Mouse (Mus musculus) right cerebral cortex, postnatal 36 days (tissue): ENCODE measurements around the gene Kif20b.

Experiments used
- DNase-seq, 2 experiments: peaks; one replicate each; pipeline ENCODE4 v3.0.0; 2022; ENCODE audit warnings: low spot score in 2 of 2, mixed read lengths in 1 of 2

Kif20b gene

GRCm38 (mm10) chr19:34920066-34920465 is 2.1 kb upstream of the Kif20b start:
- no peak for DNase-seq

GRCm38 (mm10) chr19:34920531-34920930 is 1.6 kb upstream of the Kif20b start:
- DNase-seq, result no peak

DNA sequence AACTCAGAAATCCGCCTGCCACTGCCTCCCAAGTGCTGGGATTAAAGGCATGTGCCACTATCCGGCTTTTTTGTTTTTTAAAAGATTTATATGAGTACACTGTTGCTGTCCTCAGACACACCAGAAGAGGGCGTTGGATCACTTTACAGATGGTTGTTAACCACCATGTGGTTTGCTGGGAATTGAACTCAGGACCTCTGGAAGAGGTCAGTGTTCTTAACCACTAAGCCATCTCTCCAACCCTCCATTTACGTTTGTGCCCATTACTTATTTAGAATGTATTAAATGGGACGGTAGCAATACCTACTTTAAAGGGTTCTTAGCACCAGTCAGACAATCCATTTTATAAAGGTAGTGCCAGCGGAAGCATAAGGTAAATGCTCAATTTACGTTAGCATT is 909 bp upstream of the Kif20b start:
- no peak for DNase-seq

- no peak for DNase-seq
Observed at GRCm38 (mm10) chr19:34922603-34922963, 422 bp downstream of the Kif20b start.

GRCm38 (mm10) chr19:34947206-34947605 is 25.0 kb downstream of the Kif20b start:
- DNase-seq, result no peak

- DNase-seq, result no peak
Observed at GRCm38 (mm10) chr19:34953842-34954541, 31.8 kb downstream of the Kif20b start.

DNA sequence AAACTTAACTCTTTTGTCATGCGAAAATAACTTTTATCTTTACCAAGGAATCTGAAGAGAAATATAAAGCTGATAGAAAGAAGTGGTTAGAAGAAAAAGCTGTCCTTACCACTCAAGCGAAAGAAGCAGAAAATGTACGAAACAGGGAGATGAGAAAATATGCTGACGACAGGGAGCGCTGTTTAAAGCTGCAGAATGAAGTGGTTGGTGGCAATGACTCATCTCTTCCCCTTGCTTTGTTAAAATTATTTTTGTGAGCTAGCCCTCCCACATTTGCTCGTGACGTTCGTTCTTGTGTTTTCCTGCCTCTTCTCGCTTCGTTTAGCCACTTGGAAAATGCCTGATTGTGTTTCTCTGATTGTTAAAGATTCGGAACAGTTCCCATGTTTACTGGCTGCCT is 37.2 kb downstream of the Kif20b start:
- peak; percentile 23 to 58 for DNase-seq

- DNase-seq, result no peak
Observed at GRCm38 (mm10) chr19:34984742-34985141, 62.6 kb downstream of the Kif20b start.

- DNase-seq, result no peak
Observed at GRCm38 (mm10) chr19:34990443-34990842, 68.3 kb downstream of the Kif20b start.

DNA sequence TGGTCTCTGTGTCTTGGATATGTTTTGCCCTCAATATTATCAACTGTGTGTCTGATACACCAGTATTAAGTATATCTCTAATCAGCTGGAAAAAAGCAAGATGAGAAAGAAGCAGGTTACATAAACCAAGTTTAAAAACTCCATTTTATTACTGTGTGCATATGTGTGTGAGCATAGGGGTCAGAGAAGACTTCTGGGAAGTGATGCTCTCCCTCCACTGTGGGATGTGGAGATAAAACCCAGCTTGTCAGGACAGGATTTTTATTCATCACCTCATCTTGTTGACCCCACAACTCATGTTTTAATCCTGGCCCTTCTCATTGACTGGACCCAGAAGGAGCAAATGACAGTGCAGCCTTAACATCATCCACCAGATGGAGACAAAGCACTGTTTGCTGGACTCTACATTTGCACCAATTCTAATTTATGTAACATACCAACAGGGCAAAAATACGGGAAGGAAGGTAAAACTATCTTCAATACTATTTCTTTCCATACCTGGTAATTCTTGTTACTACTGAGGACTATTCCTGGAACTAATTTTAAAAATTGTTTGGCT is 70.9 kb downstream of the Kif20b start:
- DNase-seq, result peak; percentile 41 to 53

DNA sequence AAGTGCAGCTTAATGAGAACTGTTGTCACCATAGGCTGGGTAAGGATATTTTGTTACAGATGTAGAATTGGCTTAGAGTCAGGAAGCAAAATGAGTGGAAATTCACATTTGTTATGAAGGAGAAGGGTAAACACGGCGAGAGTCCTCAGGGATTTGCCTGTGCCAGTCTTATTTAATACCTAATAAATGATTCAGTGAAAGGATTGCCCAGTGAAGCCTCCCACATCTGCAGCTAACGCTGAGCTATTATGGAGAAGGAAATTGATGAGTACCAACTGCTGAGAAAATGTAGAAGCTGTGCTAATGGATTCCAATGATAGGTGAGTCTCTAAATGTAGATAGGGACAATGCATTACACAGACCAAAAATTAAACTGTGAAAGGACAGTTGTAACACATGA is 92.9 kb downstream of the Kif20b start:
- no peak for DNase-seq

- DNase-seq, result no peak
Observed at GRCm38 (mm10) chr19:35017474-35018208, 95.5 kb downstream of the Kif20b start.

GRCm38 (mm10) chr19:35018209-35018581 is 96.0 kb downstream of the Kif20b start:
- DNase-seq, result no peak
